Mouse (Mus musculus): ENCODE results near the gene Ets1. TPM values are rescaled to one million over a fixed set of nuclear protein-coding genes. Genes with fewer than 3 reads are reported as not detected.

The Ets1 gene
- total and polyA plus RNA-seq, 3 experiments, result 0.05 TPM; not detected in 2

DNA sequence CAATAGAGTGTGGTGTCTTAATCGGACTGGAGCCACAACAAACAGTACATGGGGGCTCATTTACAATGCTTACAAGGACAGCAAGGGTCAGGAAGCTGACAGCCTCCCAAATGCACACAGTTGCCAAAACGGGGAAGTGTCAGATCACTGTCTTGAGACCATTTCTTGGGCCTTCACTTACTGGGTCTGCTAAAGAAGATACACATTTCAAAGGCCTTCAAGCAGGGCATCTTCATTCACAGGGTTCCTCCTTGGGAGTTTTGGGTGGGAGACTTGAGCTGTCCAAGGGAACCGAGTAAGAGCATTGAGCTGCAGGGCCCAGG is 83.9 kb downstream of the Ets1 start:
- Histone ChIP-seq H3K4me3 (ENCODE audit: low read depth, low read length) (no peak overlapping the region), H3K9me3 (replicated peaks) (0 out of 2 replicates have a peak, but pooled peaks cover 2% of the 10 kb centered on the region), H3K27me3 (ENCODE audit: insufficient read depth, low read length) (0 out of 2 replicates have a peak, but pooled peaks cover 2% of the 10 kb centered on the region), H3K36me3 (replicated peaks) (no peaks in the 10 kb centered on the region), H3K4me1 (ENCODE audit: insufficient read depth, low read depth, low read length) (no peaks in the 10 kb centered on the region)
- no peak for TF ChIP-seq TAL1 (conservative IDR thresholded peaks at IDR 0.05; ENCODE audit: low read depth, low read length)
- DNase-seq (ENCODE audit: low spot score), result no peak
- ATAC-seq (ENCODE audit: extremely low read depth, insufficient number of reproducible peaks, low FRiP score, poor library complexity, severe bottlenecking), result no peak

DNA sequence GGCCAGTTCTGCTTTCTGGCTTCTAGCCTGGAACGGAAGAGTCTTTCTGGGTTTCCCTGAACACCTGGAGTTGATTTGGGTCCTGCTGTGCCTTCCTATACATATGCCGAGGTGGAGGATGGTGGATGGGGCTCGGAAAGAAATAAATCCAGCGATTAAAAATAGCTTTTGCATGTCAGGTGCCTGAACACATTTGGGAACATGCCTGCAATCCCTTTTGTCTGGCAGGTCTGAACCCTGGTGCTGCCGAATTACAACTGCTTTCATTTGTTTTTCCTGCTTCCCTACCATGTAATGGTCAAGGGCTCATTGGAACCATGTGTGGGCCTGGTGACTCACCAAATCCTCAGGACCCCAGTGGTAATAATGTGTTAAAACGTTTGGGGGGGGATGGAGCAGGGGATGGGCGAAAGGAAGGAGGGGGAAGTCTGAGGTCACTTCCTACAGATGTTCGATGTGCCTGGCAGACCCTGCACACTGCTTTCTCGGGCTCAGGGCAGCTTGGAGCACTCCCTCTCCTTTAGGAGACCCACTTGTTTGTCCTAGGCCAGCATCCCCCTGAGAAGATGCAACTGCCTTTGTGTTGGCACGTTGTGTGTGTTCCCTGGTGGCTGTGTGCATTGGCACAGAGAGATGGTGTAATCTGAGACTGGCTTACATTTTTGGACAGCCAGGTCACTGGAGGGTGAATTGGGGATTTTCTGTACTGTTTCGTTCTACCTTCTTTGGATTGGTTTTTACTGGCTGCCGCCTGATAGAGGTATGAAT is 84.4 kb downstream of the Ets1 start:
- TF ChIP-seq TAL1 (conservative IDR thresholded peaks at IDR 0.05; ENCODE audit: low read depth, low read length) (no peak), GATA2 (IDR thresholded peaks at IDR 0.05; ENCODE audit: borderline replicate concordance, low read depth, low read length) (no peak), POLR2AphosphoS5 (IDR thresholded peaks at IDR 0.05; ENCODE audit: insufficient replicate concordance, low read depth, low read length) (no peak), CTCF (IDR thresholded peaks at IDR 0.05; ENCODE audit: low read depth, low read length) (no peak), GATA1 (IDR thresholded peaks at IDR 0.05; ENCODE audit: borderline replicate concordance, low read length) (no peak)
- Histone ChIP-seq H3K4me3 (ENCODE audit: low read depth, low read length) (no peak overlapping the region), H3K36me3 (replicated peaks) (no peaks in the 10 kb centered on the region), H3K4me1 (ENCODE audit: insufficient read depth, low read depth, low read length) (no peaks in the 10 kb centered on the region), H3K27me3 (ENCODE audit: insufficient read depth, low read length) (0 out of 2 replicates have a peak, but pooled peaks cover 2% of the 10 kb centered on the region), H3K9me3 (replicated peaks) (0 out of 2 replicates have a peak, but pooled peaks cover 2% of the 10 kb centered on the region)
- no peak for ATAC-seq (ENCODE audit: extremely low read depth, insufficient number of reproducible peaks, low FRiP score, poor library complexity, severe bottlenecking)
- no peak for DNase-seq (ENCODE audit: low spot score)

DNA sequence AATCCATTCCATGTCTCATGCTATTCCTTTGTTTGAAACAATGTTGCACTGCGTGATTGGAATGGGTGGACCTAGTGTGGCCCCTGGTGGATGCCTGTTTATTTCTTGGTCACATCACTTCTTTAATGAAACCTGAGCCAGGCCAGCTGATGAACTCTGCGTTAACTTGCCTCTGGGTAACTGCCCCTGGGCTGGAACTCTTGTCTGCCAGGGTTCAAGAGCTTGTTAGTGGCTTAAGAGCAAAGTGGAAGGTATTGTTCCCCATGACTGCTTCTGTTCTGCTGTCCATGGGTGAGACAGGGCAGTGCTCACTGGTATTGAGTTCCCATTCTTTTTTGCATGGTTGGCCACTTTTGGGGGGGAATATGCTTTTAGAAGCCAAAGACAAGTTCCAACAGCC is 85.1 kb downstream of the Ets1 start:
- DNase-seq (ENCODE audit: low spot score) (no peak), ATAC-seq (ENCODE audit: extremely low read depth, insufficient number of reproducible peaks, low FRiP score, poor library complexity, severe bottlenecking) (no peak)
- 0 out of 2 replicates have a peak, but pooled peaks cover 2% of the 10 kb centered on the region for H3K27me3 ChIP-seq (ENCODE audit: insufficient read depth, low read length)
- H3K4me3 ChIP-seq (ENCODE audit: low read depth, low read length), result no peak overlapping the region
- no peaks in the 10 kb centered on the region for H3K4me1 ChIP-seq (ENCODE audit: insufficient read depth, low read depth, low read length)
- no peaks in the 10 kb centered on the region for H3K36me3 ChIP-seq (replicated peaks)
- TF ChIP-seq GATA2 (IDR thresholded peaks at IDR 0.05; ENCODE audit: borderline replicate concordance, low read depth, low read length) (no peak), POLR2AphosphoS5 (IDR thresholded peaks at IDR 0.05; ENCODE audit: insufficient replicate concordance, low read depth, low read length) (no peak), CTCF (IDR thresholded peaks at IDR 0.05; ENCODE audit: low read depth, low read length) (no peak), TAL1 (conservative IDR thresholded peaks at IDR 0.05; ENCODE audit: low read depth, low read length) (no peak), GATA1 (IDR thresholded peaks at IDR 0.05; ENCODE audit: borderline replicate concordance, low read length) (no peak)
- H3K9me3 ChIP-seq (replicated peaks), result 0 out of 2 replicates have a peak, but pooled peaks cover 2% of the 10 kb centered on the region

DNA sequence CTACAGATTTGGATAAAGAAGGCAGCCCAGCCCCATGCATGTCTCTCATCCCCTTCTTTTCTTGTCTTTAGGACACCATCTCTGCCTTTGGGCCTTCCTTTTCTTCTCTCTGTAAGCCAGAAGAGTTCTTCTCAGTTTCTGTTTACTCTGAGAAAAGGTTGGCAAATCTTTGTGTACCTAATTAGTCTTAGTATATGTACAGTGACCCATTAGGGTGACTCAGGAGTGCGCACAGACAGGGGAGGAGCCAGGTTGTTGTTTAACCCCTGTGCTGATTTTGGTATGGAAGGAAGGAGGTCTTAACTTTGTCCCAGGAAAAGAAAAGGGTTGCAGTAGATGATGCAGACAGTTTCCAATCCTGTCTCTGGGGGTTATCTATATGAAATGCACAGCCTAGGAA is 86.2 kb downstream of the Ets1 start:
- Histone ChIP-seq H3K9me3 (replicated peaks) (0 out of 2 replicates have a peak, but pooled peaks cover 2% of the 10 kb centered on the region), H3K27me3 (ENCODE audit: insufficient read depth, low read length) (0 out of 2 replicates have a peak, but pooled peaks cover 2% of the 10 kb centered on the region), H3K36me3 (replicated peaks) (no peaks in the 10 kb centered on the region), H3K4me1 (ENCODE audit: insufficient read depth, low read depth, low read length) (no peaks in the 10 kb centered on the region), H3K4me3 (ENCODE audit: low read depth, low read length) (no peak overlapping the region)
- TF ChIP-seq CTCF (IDR thresholded peaks at IDR 0.05; ENCODE audit: low read depth, low read length), result no peak
- TF ChIP-seq TAL1 (conservative IDR thresholded peaks at IDR 0.05; ENCODE audit: low read depth, low read length), result no peak
- ATAC-seq (ENCODE audit: extremely low read depth, insufficient number of reproducible peaks, low FRiP score, poor library complexity, severe bottlenecking), result no peak
- DNase-seq (ENCODE audit: low spot score), result no peak

DNA sequence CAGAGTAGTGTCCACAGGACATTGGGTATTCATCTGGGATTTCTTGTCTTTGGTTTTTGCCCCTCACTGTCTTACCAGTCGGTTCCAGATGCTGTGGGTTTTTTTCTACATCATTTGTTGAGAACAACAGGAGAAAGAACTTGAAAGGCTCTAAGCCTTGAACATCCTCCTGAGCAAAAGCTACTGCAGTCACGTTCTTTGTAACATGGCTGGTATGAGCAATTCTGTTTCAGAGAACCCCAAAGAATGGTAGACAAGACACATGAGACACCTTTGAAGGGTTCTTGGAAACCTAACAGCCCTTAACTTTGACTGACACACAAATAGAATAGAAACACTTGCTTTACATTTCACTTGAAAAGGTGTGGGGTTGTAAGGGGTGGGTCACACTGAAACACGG is 86.9 kb downstream of the Ets1 start:
- H3K9me3 ChIP-seq (replicated peaks), result 0 out of 2 replicates have a peak, but pooled peaks cover under 1% of the 10 kb centered on the region
- DNase-seq (ENCODE audit: low spot score), result no peak
- no peak overlapping the region for H3K4me3 ChIP-seq (ENCODE audit: low read depth, low read length)
- TF ChIP-seq GATA2 (IDR thresholded peaks at IDR 0.05; ENCODE audit: borderline replicate concordance, low read depth, low read length), result no peak
- H3K36me3 ChIP-seq (replicated peaks), result no peaks in the 10 kb centered on the region
- no peaks in the 10 kb centered on the region for H3K4me1 ChIP-seq (ENCODE audit: insufficient read depth, low read depth, low read length)
- no peaks in the 10 kb centered on the region for H3K27me3 ChIP-seq (ENCODE audit: insufficient read depth, low read length)
- no peak for ATAC-seq (ENCODE audit: extremely low read depth, insufficient number of reproducible peaks, low FRiP score, poor library complexity, severe bottlenecking)

DNA sequence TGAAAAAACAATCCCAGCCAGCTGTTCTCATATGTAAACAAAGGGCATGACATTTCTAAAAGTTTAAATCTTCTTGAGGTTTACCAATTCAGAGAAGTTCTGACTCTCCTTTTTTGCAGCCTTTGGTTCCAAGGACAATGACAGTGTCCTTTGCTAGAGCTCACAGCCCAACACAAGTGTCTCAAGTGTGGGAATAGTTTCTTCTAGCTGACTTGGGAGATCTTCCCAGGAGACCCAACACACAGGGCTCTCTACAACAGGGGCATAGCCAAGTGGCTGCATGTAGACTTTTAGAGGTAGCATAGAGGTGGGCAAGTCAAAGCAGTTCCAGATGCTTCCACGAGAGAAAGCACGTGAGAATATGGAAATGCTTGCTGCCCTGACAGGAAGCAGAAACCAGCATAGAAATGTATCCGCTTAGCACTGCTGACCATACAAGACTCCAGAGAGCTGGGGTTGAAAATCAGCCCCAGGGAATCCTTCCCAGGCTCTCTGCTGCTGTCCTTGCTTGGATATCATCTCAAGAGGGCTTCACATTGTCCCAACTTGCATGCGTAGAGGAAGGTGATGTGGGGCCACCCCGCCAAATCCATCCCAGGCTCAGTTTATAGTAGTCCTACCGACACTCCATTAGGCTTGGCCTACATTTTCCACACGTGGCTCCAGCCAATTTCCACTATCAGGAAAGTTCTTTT is 88.3 kb downstream of the Ets1 start:
- H3K36me3 ChIP-seq (replicated peaks), result no peaks in the 10 kb centered on the region
- DNase-seq (ENCODE audit: low spot score), result no peak
- no peaks in the 10 kb centered on the region for H3K9me3 ChIP-seq (replicated peaks)
- no peaks in the 10 kb centered on the region for H3K4me1 ChIP-seq (ENCODE audit: insufficient read depth, low read depth, low read length)
- H3K27me3 ChIP-seq (ENCODE audit: insufficient read depth, low read length), result no peaks in the 10 kb centered on the region
- TF ChIP-seq GATA1 (IDR thresholded peaks at IDR 0.05; ENCODE audit: borderline replicate concordance, low read length) (no peak), GATA2 (IDR thresholded peaks at IDR 0.05; ENCODE audit: borderline replicate concordance, low read depth, low read length) (no peak), POLR2AphosphoS5 (IDR thresholded peaks at IDR 0.05; ENCODE audit: insufficient replicate concordance, low read depth, low read length) (no peak), CTCF (IDR thresholded peaks at IDR 0.05; ENCODE audit: low read depth, low read length) (no peak), TAL1 (conservative IDR thresholded peaks at IDR 0.05; ENCODE audit: low read depth, low read length) (no peak)
- H3K4me3 ChIP-seq (ENCODE audit: low read depth, low read length), result no peak overlapping the region
- no peak for ATAC-seq (ENCODE audit: extremely low read depth, insufficient number of reproducible peaks, low FRiP score, poor library complexity, severe bottlenecking)

Measured in G1E (cell line).